Mouse (Mus musculus): ENCODE results near the gene Prdx2. TPM values are rescaled to one million over a fixed set of nuclear protein-coding genes. Genes with fewer than 3 reads are reported as not detected.

Prdx2 gene
- total RNA-seq, 2 experiments from 2014 or later = 180 to 196 TPM

- DNase-seq = no peak
- intact Hi-C loops (cut with DNase I) = loop anchor here (2.0 kb wide), 1 partner anchor 45 kb away; the partner anchor contains the start of gene Hook2
These were observed 23.5 kb upstream of the Prdx2 start for GRCm38 (mm10) chr8:84945633-84946527.

- intact Hi-C loops (cut with DNase I) = no loop called here
- no peak for DNase-seq
These were observed 22.7 kb upstream of the Prdx2 start, which contains the start of gene Rtbdn for GRCm38 (mm10) chr8:84946528-84947240. Gene Rtbdn, plus strand, starts transcription at chr8:84946991.

GRCm38 (mm10) chr8:84947241-84947545 is 22.2 kb upstream of the Prdx2 start:
- intact Hi-C loops (cut with DNase I) = no loop called here
- DNase-seq = no peak

- intact Hi-C loops (cut with DNase I) = loop anchor here (5.0 kb wide), 1 partner anchor 32 kb away; no protein-coding TSS in a partner anchor
- DNase-seq = no peak
These were observed 19.6 kb upstream of the Prdx2 start for GRCm38 (mm10) chr8:84949753-84950152.

- peak in 1 of 2 experiments; percentile 39 for DNase-seq
- intact Hi-C loops (cut with DNase I) = loop anchor here (5.0 kb wide), 1 partner anchor 35 kb away; no protein-coding TSS in a partner anchor
These were observed 16.7 kb upstream of the Prdx2 start for GRCm38 (mm10) chr8:84952612-84953255.

GRCm38 (mm10) chr8:84956768-84957167 is 12.6 kb upstream of the Prdx2 start:
- DNase-seq = peak in 1 of 2 experiments; percentile 44
- intact Hi-C loops (cut with DNase I) = loop anchor here (5.0 kb wide), 1 partner anchor 89 kb away; no protein-coding TSS in a partner anchor

- intact Hi-C loops (cut with DNase I) = loop anchor here (5.0 kb wide), 1 partner anchor 93 kb away; no protein-coding TSS in a partner anchor
These were observed 9.6 kb upstream of the Prdx2 start for GRCm38 (mm10) chr8:84959811-84960210.

GRCm38 (mm10) chr8:84963952-84964351 is 5.4 kb upstream of the Prdx2 start:
- DNase-seq = no peak
- intact Hi-C loops (cut with DNase I) = no loop called here

More at GRCm38 (mm10) chr8:84959811-84960210, 9.6 kb upstream of the Prdx2 start:
- no peak for DNase-seq

- DNase-seq = peak; percentile 85 to 90
- intact Hi-C loops (cut with DNase I) = loop anchor here (5.0 kb wide), 1 partner anchor 36 kb away; no protein-coding TSS in a partner anchor
These were observed 3.6 kb upstream of the Prdx2 start for GRCm38 (mm10) chr8:84965731-84966291.

GRCm38 (mm10) chr8:84966603-84967002 is 2.8 kb upstream of the Prdx2 start:
- DNase-seq = no peak
- intact Hi-C loops (cut with DNase I) = loop anchor here (5.0 kb wide), 1 partner anchor 36 kb away; no protein-coding TSS in a partner anchor

- intact Hi-C loops (cut with DNase I) = loop anchor here (5.0 kb wide), 1 partner anchor 35 kb away; no protein-coding TSS in a partner anchor
- DNase-seq = no peak
These were observed 1.7 kb upstream of the Prdx2 start for GRCm38 (mm10) chr8:84967532-84968304.

GRCm38 (mm10) chr8:84968650-84969049 is 737 bp upstream of the Prdx2 start:
- intact Hi-C loops (cut with DNase I) = loop anchor here (5.0 kb wide), 1 partner anchor 34 kb away; no protein-coding TSS in a partner anchor
- DNase-seq = no peak

- DNase-seq = no peak
- intact Hi-C loops (cut with DNase I) = no loop called here
These were observed 876 bp downstream of the Prdx2 start for GRCm38 (mm10) chr8:84970135-84970790.

- intact Hi-C loops (cut with DNase I) = no loop called here
- DNase-seq = no peak
These were observed 1.5 kb downstream of the Prdx2 start for GRCm38 (mm10) chr8:84970913-84971312.

GRCm38 (mm10) chr8:84973079-84973478 is 3.7 kb downstream of the Prdx2 start:
- DNase-seq = no peak
- intact Hi-C loops (cut with DNase I) = no loop called here

- peak in 1 of 2 experiments; percentile 42 for DNase-seq
These were observed 4.6 kb downstream of the Prdx2 start for GRCm38 (mm10) chr8:84973803-84974542.

GRCm38 (mm10) chr8:84974543-84975142 is 5.3 kb downstream of the Prdx2 start:
- intact Hi-C loops (cut with DNase I) = loop anchor here (1.0 kb wide), 1 partner anchor 16 kb away; the partner anchor contains the start of gene Hook2
- DNase-seq = no peak

More at GRCm38 (mm10) chr8:84973803-84974542, 4.6 kb downstream of the Prdx2 start:
- intact Hi-C loops (cut with DNase I) = loop anchor here (1.0 kb wide), 1 partner anchor 16 kb away; the partner anchor contains the start of gene Hook2
